Mouse (Mus musculus) thymus, postnatal 14 days (tissue): ENCODE measurements around the gene Rcor1.
A peak's percentile ranks its signal among the peaks of the same experiment; 100 is the strongest.

Experiments
- DNase-seq: peaks from one replicate; pipeline ENCODE4 v3.0.0; 2021

The Rcor1 gene

DNA sequence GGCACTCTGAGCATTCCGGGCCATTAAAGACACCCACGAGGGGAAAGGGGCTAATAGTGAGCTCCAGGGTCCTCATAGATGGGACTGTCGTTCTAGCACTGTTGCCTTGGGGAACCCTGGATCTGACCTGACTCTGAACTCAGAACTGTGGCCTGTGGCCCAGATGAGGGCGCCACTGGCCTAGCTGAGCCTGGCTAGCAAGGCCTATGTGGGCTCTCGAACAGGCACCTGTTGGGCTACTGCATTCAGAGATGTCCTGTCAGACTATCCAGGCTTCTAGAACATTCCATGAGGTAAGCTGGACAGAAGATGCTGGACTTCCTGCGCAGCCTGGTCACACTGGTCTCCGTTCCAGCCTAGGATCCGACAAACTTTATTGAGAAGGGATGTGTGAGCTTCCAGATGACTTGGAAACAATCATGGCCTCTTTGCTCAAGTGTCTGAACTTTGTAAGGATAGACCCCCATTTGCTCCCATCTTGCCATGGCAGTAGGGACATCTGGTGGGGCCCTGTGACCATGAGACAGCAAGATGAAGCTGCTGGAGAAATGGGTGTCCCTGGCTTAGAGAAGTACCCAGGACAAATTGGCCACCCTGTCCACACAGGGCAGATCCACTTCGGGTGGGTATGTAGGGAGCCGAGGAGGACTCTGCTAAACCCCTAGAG, 126.1 kb downstream of the Rcor1 start:
- peak; percentile 59 for DNase-seq
